Mouse (Mus musculus) kidney, embryonic 16.5 days (tissue): ENCODE results near the gene Ldb1. TPM values are rescaled to one million over a fixed set of nuclear protein-coding genes. Genes with fewer than 3 reads are reported as not detected.

Experiments used
- ATAC-seq: fragments of 200-750 bp; cut with Nextera tagmentation; 2 replicates; pipeline ENCODE4 v1.8.0; 2017; ENCODE audit warnings: moderate TSS enrichment; ENCODE audit not compliant: low FRiP score, low TSS enrichment
- H3K27ac ChIP-seq: fragments of 300-500 bp; sonication (generic); 2 replicates; pipeline ENCODE4 v1.5.1; 2014; ENCODE audit warnings: low read length
- H3K27me3 ChIP-seq: fragments of 300-500 bp; sonication (generic); 2 replicates; pipeline ENCODE4 v1.6.1; 2014; ENCODE audit warnings: low read length, control low read depth, mixed read lengths; ENCODE audit not compliant: insufficient read depth
- H3K36me3 ChIP-seq: fragments of 300-500 bp; sonication (generic); 2 replicates; pipeline ENCODE4 v1.6.1; 2014; ENCODE audit warnings: low read length, control low read depth, mixed read lengths; ENCODE audit not compliant: insufficient read depth
- H3K4me1 ChIP-seq: fragments of 300-500 bp; sonication (generic); 2 replicates; pipeline ENCODE4 v1.6.1; 2014; ENCODE audit warnings: low read length, control low read depth, mixed read lengths; ENCODE audit not compliant: insufficient read depth
- H3K4me2 ChIP-seq: fragments of 300-500 bp; sonication (generic); replicated peaks from 2 replicates; pipeline ENCODE4 v1.6.1; 2014; ENCODE audit warnings: low read depth, low read length
- H3K4me3 ChIP-seq: fragments of 300-500 bp; sonication (generic); 2 replicates; pipeline ENCODE4 v1.5.1; 2014; ENCODE audit warnings: mild to moderate bottlenecking, low read length
- H3K9ac ChIP-seq: fragments of 300-500 bp; sonication (generic); replicated peaks from 2 replicates; pipeline ENCODE4 v1.6.1; 2014; ENCODE audit warnings: low read length
- H3K9me3 ChIP-seq: fragments of 300-500 bp; sonication (generic); 2 replicates; pipeline ENCODE4 v1.6.1; 2016; ENCODE audit warnings: low read length, control low read depth
- WGBS: fragments of 180-500 bp; shearing (Covaris S2); extraction: QIAGEN DNeasy Blood & Tissue Kit; methylation state at CpG from one replicate; pipeline ENCODE4 v1.1.7; 2014; 5-methylcytosine and 5-hydroxymethylcytosine counted together
- polyA plus RNA-seq: library from polyadenylated mRNA; unstranded; fragments of >200 nt; fragmentation: Nextera tagmentation; extraction: Ambion mirVana; gene quantifications from 2 replicates; pipeline ENCODE4 v1.2.1, GENCODE M21; 2015

The Ldb1 gene
- polyA plus RNA-seq, 1 experiment from 2014 or later, result 88.2 TPM

DNA sequence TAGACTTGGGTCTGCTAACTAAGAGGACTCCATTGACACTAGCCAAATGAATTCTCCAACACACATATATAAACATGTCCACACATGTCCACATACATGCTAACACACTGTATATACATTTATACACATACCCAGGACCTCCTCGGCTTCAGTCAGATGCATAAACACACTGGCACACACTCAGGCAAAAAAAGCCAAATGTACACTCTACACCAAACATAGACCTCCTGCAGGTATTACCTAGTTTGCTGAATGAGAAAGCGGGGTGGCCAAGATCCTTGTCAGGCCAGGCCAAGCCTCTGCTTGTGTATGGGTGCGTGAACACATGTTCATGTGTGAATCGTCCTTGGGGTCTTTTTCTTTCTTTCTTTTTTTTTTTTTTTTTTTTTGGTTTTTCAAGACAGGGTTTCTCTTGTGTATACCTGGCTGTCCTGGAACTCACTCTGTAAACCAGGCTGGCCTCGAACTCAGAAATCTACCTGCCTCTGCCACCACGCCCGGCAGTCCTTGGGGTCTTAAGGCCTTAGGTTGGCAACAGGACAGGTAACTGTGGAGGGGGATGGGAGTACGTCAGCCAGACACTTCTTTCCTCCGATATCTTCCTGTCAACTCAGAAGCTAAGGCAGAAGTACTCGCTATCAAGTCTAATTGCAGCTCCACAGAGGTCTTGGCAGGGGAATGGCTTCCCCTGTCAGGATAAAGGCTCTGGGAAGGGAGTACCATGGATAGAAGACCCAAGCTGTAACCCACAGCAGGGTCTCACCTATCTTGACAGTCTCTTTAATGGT, 14.6 kb downstream of the Ldb1 start:
- H3K27me3 ChIP-seq, result no peaks in the 10 kb centered on the region
- H3K9ac ChIP-seq, result no peak overlapping the region
- peaks cover 55% of the 10 kb centered on the region for H3K36me3 ChIP-seq
- 0 out of 2 replicates have a peak, but pooled peaks cover 7% of the 10 kb centered on the region for H3K9me3 ChIP-seq
- no peak for ATAC-seq
- H3K4me3 ChIP-seq, result no peak overlapping the region
- no peaks in the 10 kb centered on the region for H3K4me1 ChIP-seq
- no peak overlapping the region for H3K27ac ChIP-seq
- no peak overlapping the region for H3K4me2 ChIP-seq
- WGBS, result 94% methylated on average over 10 of the region's 10 CpGs

DNA sequence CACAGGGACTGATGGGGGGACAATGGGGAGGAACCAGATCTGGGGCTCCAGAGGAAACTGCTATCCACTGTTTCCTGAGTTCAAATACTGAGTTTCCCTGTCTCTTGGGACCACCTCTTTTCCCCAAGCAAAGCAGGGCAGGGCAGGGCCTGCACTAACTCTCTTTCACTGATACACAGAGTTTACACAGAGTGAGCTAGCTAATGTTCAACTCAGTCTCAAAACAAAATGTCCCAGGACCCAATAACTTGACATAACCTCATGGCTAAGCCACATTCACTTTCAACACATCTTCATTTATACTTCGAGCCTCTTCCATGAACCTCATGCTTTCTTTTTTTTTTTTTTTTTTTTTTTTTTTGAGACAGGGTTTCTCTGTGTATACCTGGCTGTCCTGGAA, 15.4 kb downstream of the Ldb1 start:
- Histone ChIP-seq H3K4me1 (no peaks in the 10 kb centered on the region), H3K4me2 (no peak overlapping the region), H3K36me3 (peaks cover 48% of the 10 kb centered on the region), H3K9me3 (0 out of 2 replicates have a peak, but pooled peaks cover 7% of the 10 kb centered on the region), H3K27me3 (no peaks in the 10 kb centered on the region), H3K27ac (no peak overlapping the region), H3K4me3 (no peak overlapping the region), H3K9ac (no peak overlapping the region)
- WGBS, result 89% methylated on average over 1 of the region's 1 CpGs
- no peak for ATAC-seq

DNA sequence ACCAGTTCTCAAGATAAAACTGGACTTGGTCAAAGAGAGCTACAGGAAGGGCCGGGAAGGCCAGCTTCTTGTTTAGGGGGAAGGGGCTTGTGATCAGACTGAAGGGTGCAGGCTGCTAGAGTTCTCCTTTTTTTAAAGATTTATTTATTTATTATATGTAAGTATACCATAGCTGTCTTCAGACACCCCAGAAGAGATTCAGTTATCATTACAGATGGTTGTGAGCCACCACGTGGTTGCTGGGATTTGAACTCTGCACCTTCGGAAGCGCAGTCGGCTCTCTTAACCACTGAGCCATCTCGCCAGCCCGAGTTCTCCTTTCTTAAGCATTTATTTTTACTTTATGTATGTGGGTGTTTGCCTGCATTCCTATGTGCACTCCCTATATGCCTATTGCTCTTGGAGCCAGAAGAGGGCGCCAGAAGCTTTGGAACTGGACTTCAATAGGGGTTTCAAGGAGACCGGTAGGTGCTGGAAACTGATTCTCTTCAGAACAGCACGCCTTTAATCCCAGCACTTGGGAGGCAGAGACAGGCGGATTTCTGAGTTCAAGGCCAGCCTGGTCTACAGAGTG, 16.2 kb downstream of the Ldb1 start:
- ATAC-seq, result no peak
- WGBS, result 78% methylated on average over 11 of the region's 11 CpGs

DNA sequence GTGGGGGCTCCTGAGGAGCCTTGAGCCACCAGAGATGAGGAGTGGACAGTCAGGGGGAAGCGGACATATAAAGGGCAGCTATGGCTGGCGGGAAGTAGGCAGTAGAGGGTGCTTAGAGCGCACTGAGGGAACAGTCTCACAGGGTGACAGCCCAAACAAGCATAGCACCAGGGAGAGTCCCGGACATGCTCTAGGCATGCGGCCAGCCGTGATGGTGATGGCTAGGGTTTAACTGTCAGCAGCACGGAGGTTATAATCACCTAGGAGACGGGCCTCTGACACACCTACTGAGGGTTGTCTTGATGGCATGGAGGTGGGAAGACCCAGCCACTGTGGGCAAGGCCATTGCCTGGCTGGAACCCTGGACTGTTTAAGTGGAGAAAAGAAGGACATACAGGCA, 18.4 kb downstream of the Ldb1 start:
- no peaks in the 10 kb centered on the region for H3K4me1 ChIP-seq
- H3K27ac ChIP-seq, result no peak overlapping the region
- no peaks in the 10 kb centered on the region for H3K27me3 ChIP-seq
- 0 out of 2 replicates have a peak, but pooled peaks cover 7% of the 10 kb centered on the region for H3K9me3 ChIP-seq
- peaks cover 17% of the 10 kb centered on the region for H3K36me3 ChIP-seq
- H3K4me3 ChIP-seq, result no peak overlapping the region
- WGBS, result 49% methylated on average over 8 of the region's 8 CpGs
- no peak overlapping the region for H3K9ac ChIP-seq
- H3K4me2 ChIP-seq, result no peak overlapping the region
- 0 out of 2 replicates have a peak, but pooled peaks have one; percentile 28 for ATAC-seq

More for the DNA sequence above, 16.2 kb downstream of the Ldb1 start:
- Histone ChIP-seq H3K27ac (no peak overlapping the region), H3K4me2 (no peak overlapping the region), H3K4me3 (no peak overlapping the region), H3K36me3 (peaks cover 39% of the 10 kb centered on the region), H3K9me3 (0 out of 2 replicates have a peak, but pooled peaks cover 7% of the 10 kb centered on the region), H3K4me1 (no peaks in the 10 kb centered on the region), H3K27me3 (no peaks in the 10 kb centered on the region), H3K9ac (no peak overlapping the region)

DNA sequence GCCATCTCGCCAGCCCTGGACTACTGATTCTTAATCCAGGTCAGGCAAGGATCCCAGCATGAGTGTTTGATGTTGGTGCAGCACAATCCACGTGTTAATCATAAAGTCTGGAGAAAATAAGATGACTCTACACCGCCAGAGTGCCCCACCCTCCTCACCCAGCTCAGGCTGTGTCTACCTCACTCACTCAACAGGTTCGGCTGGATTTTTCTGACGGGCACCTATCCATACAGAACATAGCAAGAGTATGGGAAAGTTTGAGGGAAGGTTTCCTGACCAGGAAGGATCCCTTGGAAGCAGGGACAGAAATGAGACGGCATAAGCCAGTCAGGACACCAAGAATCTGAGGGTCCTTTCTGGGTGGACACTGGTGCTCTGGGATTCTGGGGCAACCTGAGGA, 20.1 kb downstream of the Ldb1 start:
- H3K27me3 ChIP-seq, result no peaks in the 10 kb centered on the region
- 0 out of 2 replicates have a peak, but pooled peaks cover 7% of the 10 kb centered on the region for H3K9me3 ChIP-seq
- peaks cover 5% of the 10 kb centered on the region; the same call in 1 of the 2 replicates for H3K36me3 ChIP-seq
- H3K27ac ChIP-seq, result 0 out of 2 replicates have a peak overlapping the region, but pooled peaks have one; percentile 28
- no peak for ATAC-seq
- H3K9ac ChIP-seq, result no peak overlapping the region
- H3K4me1 ChIP-seq, result no peaks in the 10 kb centered on the region
- WGBS, result 74% methylated on average over 6 of the region's 6 CpGs
- H3K4me3 ChIP-seq, result no peak overlapping the region
- H3K4me2 ChIP-seq, result no peak overlapping the region

DNA sequence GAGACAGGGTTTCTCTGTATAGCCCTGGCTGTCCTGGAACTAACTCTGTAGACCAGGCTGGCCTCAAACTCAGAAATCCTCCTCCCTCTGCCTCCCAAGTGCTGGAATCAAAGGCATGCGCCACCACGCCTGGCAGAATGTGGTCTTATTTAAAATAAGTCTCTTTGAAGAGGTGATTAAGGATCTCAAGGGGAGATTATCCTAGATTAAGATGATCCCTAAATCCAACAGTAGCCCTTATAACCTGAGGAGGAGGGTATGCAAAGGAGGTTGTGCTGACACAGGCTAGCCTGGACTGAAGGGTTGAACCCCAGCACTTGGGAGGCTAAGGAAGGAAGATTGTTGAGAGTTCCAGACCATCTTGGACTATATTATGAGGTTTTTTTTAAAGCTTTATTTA, 29.0 kb downstream of the Ldb1 start:
- H3K36me3 ChIP-seq, result no peaks in the 10 kb centered on the region
- H3K4me1 ChIP-seq, result no peaks in the 10 kb centered on the region
- WGBS, result 89% methylated on average over 2 of the region's 2 CpGs
- no peak for ATAC-seq
- H3K9ac ChIP-seq, result no peak overlapping the region
- no peaks in the 10 kb centered on the region for H3K27me3 ChIP-seq
- no peak overlapping the region for H3K27ac ChIP-seq
- no peak overlapping the region for H3K4me3 ChIP-seq
- H3K9me3 ChIP-seq, result no peaks in the 10 kb centered on the region
- no peak overlapping the region for H3K4me2 ChIP-seq

DNA sequence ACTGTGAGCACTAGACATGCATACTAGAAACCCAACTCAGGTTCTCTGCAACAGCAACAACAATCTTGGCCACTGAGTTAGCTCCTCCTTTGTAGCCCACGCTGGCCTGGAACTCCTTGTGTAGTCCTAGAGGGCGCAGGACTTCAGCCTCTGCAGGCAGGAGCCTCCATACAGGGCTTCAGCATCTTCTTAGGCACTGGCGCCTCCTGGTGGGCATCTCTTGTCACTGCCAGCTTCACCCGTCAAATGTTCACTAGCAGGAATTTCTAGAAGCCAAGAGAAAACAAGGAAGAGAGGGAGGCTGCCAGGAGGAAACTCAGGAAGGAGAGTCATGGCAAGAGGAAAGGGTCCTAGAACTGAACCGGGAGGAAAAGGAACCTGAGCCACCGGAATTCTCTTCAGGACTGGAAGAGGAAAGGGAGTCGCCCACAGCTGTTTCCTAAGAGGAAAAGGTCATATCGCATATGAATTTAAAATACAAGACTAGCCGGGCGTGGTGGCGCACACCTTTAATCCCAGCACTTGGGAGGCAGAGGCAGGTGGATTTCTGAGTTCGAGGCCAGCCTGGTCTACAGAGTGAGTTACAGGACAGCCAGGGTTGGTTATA, 30.3 kb downstream of the Ldb1 start:
- Histone ChIP-seq H3K27ac (no peak overlapping the region), H3K9me3 (no peaks in the 10 kb centered on the region), H3K4me1 (no peaks in the 10 kb centered on the region), H3K36me3 (no peaks in the 10 kb centered on the region), H3K4me2 (no peak overlapping the region), H3K27me3 (no peaks in the 10 kb centered on the region), H3K9ac (no peak overlapping the region), H3K4me3 (no peak overlapping the region)
- 34% methylated on average over 12 of the region's 12 CpGs for whole genome bisulfite sequencing
- ATAC-seq, result peak; percentile 92

DNA sequence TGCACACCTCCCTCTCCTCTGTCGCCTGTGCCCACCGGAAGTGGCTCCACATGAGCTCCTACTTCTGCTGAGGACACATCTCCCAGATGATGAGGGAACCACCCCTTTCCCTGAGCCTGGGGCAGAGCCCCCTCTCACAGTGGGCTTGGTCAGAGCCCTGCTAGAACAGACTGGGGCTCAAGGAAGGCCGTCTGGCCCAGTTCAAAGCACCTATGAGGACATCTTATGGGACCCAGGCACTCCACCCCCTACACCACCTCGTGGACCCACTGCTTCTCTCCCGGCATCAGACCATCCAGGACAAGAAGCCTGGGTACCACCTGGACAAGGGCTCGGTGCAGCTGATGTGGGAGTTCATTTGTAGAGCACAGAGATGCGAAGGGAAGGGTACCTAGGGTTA, 39.3 kb downstream of the Ldb1 start:
- no peak overlapping the region for H3K4me2 ChIP-seq
- H3K27me3 ChIP-seq, result no peaks in the 10 kb centered on the region
- ATAC-seq, result no peak
- H3K27ac ChIP-seq, result no peak overlapping the region
- WGBS, result 85% methylated on average over 7 of the region's 7 CpGs
- no peak overlapping the region for H3K4me3 ChIP-seq
- 0 out of 2 replicates have a peak, but pooled peaks cover 5% of the 10 kb centered on the region for H3K9me3 ChIP-seq
- peaks cover 17% of the 10 kb centered on the region for H3K36me3 ChIP-seq
- H3K4me1 ChIP-seq, result peaks cover 13% of the 10 kb centered on the region
- no peak overlapping the region for H3K9ac ChIP-seq

DNA sequence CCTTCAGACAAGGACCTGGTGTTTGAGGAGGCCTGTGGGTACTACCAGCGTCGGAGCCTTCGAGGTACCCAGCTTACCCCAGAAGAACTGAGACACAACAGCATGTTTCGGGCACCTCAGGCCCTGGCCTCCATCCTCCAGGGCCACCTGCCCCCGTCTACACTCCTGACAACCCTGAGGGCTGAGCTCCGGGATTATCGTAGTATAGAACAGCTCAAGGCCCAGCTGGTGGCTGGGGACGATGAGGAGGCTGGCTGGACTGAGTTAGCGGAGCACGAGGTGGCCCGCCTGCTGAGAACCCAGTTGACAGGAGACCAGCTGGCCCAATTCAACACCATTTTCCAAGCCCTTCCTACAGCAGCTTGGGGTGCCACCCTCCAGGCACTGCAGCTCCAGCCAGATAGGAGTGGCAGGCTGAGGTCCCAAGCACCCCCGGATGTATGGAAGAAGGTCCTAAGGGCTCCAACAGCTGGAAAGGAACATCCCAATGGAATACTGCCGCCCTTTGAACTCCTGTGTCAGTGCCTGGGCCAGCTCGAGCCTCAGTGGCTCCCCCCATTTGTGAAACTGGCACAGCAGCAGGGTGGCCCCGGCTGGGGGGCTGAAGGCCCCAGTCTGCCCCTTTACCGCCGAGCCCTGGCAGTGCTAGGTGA, 40.1 kb downstream of the Ldb1 start:
- Histone ChIP-seq H3K36me3 (peaks cover 17% of the 10 kb centered on the region), H3K27me3 (no peaks in the 10 kb centered on the region), H3K9me3 (0 out of 2 replicates have a peak, but pooled peaks cover 5% of the 10 kb centered on the region), H3K4me1 (peaks cover 13% of the 10 kb centered on the region), H3K4me3 (no peak overlapping the region), H3K4me2 (peak overlapping the region; percentile 99), H3K27ac (no peak overlapping the region), H3K9ac (0 out of 2 replicates have a peak overlapping the region, but pooled peaks have one; percentile 9)
- 78% methylated on average over 17 of the region's 17 CpGs for WGBS
- no peak for ATAC-seq
